ENCODE assay signal across 9 mouse cellular contexts in genomic region chr4:83514976-83515669, GRCm38 (mm10). TPM values are rescaled to one million over a fixed set of nuclear protein-coding genes. Genes with fewer than 3 reads are reported as not detected.
A peak's percentile ranks its signal among the peaks of the same experiment; 100 is the strongest.
DNase-seq lines count a peak whose midpoint lies in the region; ATAC-seq and TF ChIP-seq lines count a peak whose summit lies in the region.
"Had no signal": no experiment of that assay in that cellular context is flagged by ENCODE, and none has a peak within 500 bp of the region (broad histone marks: within the 10 kb centered on the region; RNA-seq: fewer than 3 reads in every experiment).

No protein-coding gene starts in this region.

- WGBS in intestine, postnatal 0 days: 84% methylated on average over 10 of the region's 10 CpGs
- 83% methylated on average over 10 of the region's 10 CpGs for WGBS in intestine, embryonic 15.5 days
- 86% methylated on average over 10 of the region's 10 CpGs for WGBS in stomach, postnatal 0 days
- WGBS in lung, adult 2 months: 81% methylated on average over 10 of the region's 10 CpGs

- H3K4me2 ChIP-seq in intestine, postnatal 0 days (replicated peaks; ENCODE audit: low read depth): no peak overlapping the region
- no peak overlapping the region for H3K4me2 ChIP-seq in intestine, embryonic 15.5 days (replicated peaks)
- H3K4me2 ChIP-seq in stomach, postnatal 0 days (replicated peaks; ENCODE audit: low read depth): no peak overlapping the region

- no peak for ATAC-seq in intestine, postnatal 0 days
- no peak for ATAC-seq in intestine, embryonic 15.5 days
- ATAC-seq in stomach, postnatal 0 days (ENCODE audit: low FRiP score, low TSS enrichment): no peak

- H3K36me3 ChIP-seq in intestine, postnatal 0 days (ENCODE audit: control insufficient read depth, insufficient read depth): no peaks in the 10 kb centered on the region
- no peaks in the 10 kb centered on the region for H3K36me3 ChIP-seq in intestine, embryonic 15.5 days
- H3K36me3 ChIP-seq in stomach, postnatal 0 days (ENCODE audit: control insufficient read depth, insufficient read depth, low read length): no peaks in the 10 kb centered on the region

- H3K27ac ChIP-seq in intestine, postnatal 0 days (ENCODE audit: low read depth, low read length): no peak overlapping the region
- H3K27ac ChIP-seq in intestine, embryonic 15.5 days: no peak overlapping the region
- H3K27ac ChIP-seq in stomach, postnatal 0 days (replicated peaks): no peak overlapping the region
- H3K27ac ChIP-seq: macrophage had no signal

- no peaks in the 10 kb centered on the region for H3K27me3 ChIP-seq in intestine, postnatal 0 days (replicated peaks; ENCODE audit: control insufficient read depth, insufficient read depth, low read length)
- H3K27me3 ChIP-seq in intestine, embryonic 15.5 days (replicated peaks): no peaks in the 10 kb centered on the region
- no peaks in the 10 kb centered on the region for H3K27me3 ChIP-seq in stomach, postnatal 0 days (ENCODE audit: control insufficient read depth, insufficient read depth, low read length)

- no peak overlapping the region for H3K4me3 ChIP-seq in intestine, postnatal 0 days (ENCODE audit: low read depth, low read length)
- H3K4me3 ChIP-seq in intestine, embryonic 15.5 days (replicated peaks): no peak overlapping the region
- no peak overlapping the region for H3K4me3 ChIP-seq in stomach, postnatal 0 days (ENCODE audit: low read depth, low read length)
- H3K4me3 ChIP-seq in lung, adult 2 months (replicated peaks; ENCODE audit: extremely low read depth, low read depth, low read length): no peak overlapping the region

- no peak for TF ChIP-seq POLR2A in lung, adult 2 months (IDR thresholded peaks at IDR 0.05; ENCODE audit: borderline replicate concordance, extremely low read depth, low read depth, low read length)

- peak; percentile 14 for DNase-seq in right cerebral cortex, adult 18-20 months
- no peak for DNase-seq in right cerebral cortex, postnatal 36 days (ENCODE audit: low spot score in 2 of 2)
- peak; percentile 42 for DNase-seq in embryo, embryonic 10.5 days (ENCODE audit: low spot score)
- DNase-seq in stomach, postnatal 0 days (ENCODE audit: low spot score): no peak
- DNase-seq in lung, adult 2 months: no peak
- DNase-seq: adrenal gland, postnatal 10 days had no signal

- no peaks in the 10 kb centered on the region for H3K9me3 ChIP-seq in intestine, postnatal 0 days (ENCODE audit: control insufficient read depth)
- H3K9me3 ChIP-seq in intestine, embryonic 15.5 days: no peaks in the 10 kb centered on the region
- H3K9me3 ChIP-seq in stomach, postnatal 0 days (ENCODE audit: control insufficient read depth, low read length): no peaks in the 10 kb centered on the region

- no peak for TF ChIP-seq EP300 in stomach, postnatal 0 days (optimal IDR thresholded peaks at IDR 0.05)

- no peaks in the 10 kb centered on the region for H3K4me1 ChIP-seq in intestine, postnatal 0 days (replicated peaks; ENCODE audit: control insufficient read depth, insufficient read depth, low read length)
- H3K4me1 ChIP-seq in intestine, embryonic 15.5 days (replicated peaks): no peaks in the 10 kb centered on the region
- no peaks in the 10 kb centered on the region for H3K4me1 ChIP-seq in stomach, postnatal 0 days (replicated peaks; ENCODE audit: control insufficient read depth, insufficient read depth)
- H3K4me1 ChIP-seq in lung, adult 2 months (ENCODE audit: control insufficient read depth, insufficient read depth, low read length): no peaks in the 10 kb centered on the region

- peak; percentile 69 for TF ChIP-seq CTCF in intestine, postnatal 0 days (IDR thresholded peaks at IDR 0.05; ENCODE audit: low read depth)
- peak; percentile 62 for TF ChIP-seq CTCF in stomach, postnatal 0 days (IDR thresholded peaks at IDR 0.05; ENCODE audit: low read depth)
- TF ChIP-seq CTCF in lung, adult 2 months (IDR thresholded peaks at IDR 0.05; ENCODE audit: insufficient read depth, low read length): no peak

- no peak overlapping the region for H3K9ac ChIP-seq in intestine, postnatal 0 days (ENCODE audit: low read depth, low read length)
- H3K9ac ChIP-seq in intestine, embryonic 15.5 days: no peak overlapping the region
- no peak overlapping the region for H3K9ac ChIP-seq in stomach, postnatal 0 days (ENCODE audit: low read length)

RNA-seq across cellular contexts. Expression of gene Ccdc171, which starts 10.2 kb away (rescaled TPM):
- 0.69 and 1.2 TPM in 2 replicates for polyA plus RNA-seq in intestine, postnatal 0 days (2015; fragmentation: Nextera tagmentation; extraction: Ambion mirVana)
- 2.4 and 3.0 TPM in 2 replicates for polyA plus RNA-seq in intestine, embryonic 15.5 days (2015; fragmentation: Nextera tagmentation; extraction: Ambion mirVana)
- polyA plus RNA-seq in stomach, postnatal 0 days (2015; fragmentation: Nextera tagmentation; extraction: Ambion mirVana): 1.0 and 1.4 TPM in 2 replicates
- 0.81 and 1.5 TPM in 2 replicates for polyA plus RNA-seq in lung, adult 2 months (2012; rRNA removed)

RNA-seq across cellular contexts. Expression of gene Psip1, which starts 28.9 kb away (rescaled TPM):
- 32.1 and 32.4 TPM in 2 replicates for polyA plus RNA-seq in intestine, postnatal 0 days (2015; fragmentation: Nextera tagmentation; extraction: Ambion mirVana)
- 78.5 and 94.9 TPM in 2 replicates for polyA plus RNA-seq in intestine, embryonic 15.5 days (2015; fragmentation: Nextera tagmentation; extraction: Ambion mirVana)
- 31.1 and 36.5 TPM in 2 replicates for polyA plus RNA-seq in stomach, postnatal 0 days (2015; fragmentation: Nextera tagmentation; extraction: Ambion mirVana)
- polyA plus RNA-seq in lung, adult 2 months (2012; rRNA removed): 18.0 and 24.0 TPM in 2 replicates

Comparison
In these comparisons a context has a peak if more than half of its experiments do, and no peak if none do; other contexts are left out.
1. DNase-seq: peak in right cerebral cortex, adult 18-20 months (single experiment) and embryo, embryonic 10.5 days (single experiment); none in right cerebral cortex, postnatal 36 days (0 of 2), stomach, postnatal 0 days (single experiment) and lung, adult 2 months (single experiment).